Mouse (Mus musculus) cerebellum, adult 11 months (tissue): ENCODE measurements around the gene Frmpd4.
A peak's percentile ranks its signal among the peaks of the same experiment; 100 is the strongest.

Experiments used
- DNase-seq: peaks from one replicate; pipeline ENCODE4 v3.0.0; 2022

Gene Frmpd4

DNA sequence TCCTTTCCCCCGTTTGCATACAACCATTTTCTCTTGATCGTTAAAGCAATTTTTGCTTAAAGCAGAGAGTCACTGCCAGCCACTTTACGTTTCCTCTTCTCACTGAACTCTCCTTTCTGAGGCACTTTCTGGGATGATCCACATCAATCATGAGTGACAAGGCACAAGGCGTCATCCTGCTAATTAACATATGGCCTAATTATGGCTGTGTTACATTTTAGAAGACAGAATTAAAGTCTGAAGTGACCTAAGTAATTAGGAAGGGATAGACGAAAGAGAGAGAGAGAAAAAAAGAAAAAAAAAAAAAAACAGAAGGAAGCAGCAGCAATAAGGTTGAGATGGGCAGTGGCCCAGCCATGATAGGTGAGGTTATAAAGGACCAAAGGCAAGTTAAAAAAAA, at the start of gene Frmpd4:
TSS of gene Frmpd4 (minus strand) at position 101 of the 400 bp plus-strand sequence.
- no peak for DNase-seq

DNA sequence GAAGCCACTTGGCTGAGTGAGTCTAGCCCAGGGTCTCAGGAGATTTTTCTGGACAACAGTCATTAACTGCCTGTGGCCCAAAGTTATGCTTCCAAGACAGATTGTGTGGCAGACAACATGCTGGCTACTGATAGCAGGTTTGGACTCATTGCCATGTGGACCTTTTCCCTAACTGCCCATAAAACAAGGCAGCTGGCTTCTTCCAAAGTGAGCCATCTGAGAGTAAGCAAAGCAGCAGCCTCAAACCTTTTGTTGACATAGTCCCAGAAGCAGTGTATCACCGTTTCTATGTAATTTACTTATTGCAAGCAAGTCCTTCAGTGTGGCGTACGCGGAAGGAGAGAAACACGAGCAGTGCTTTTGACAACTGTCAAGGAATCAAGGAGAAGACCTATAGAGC, 18.2 kb upstream of the Frmpd4 start:
- DNase-seq = no peak

DNA sequence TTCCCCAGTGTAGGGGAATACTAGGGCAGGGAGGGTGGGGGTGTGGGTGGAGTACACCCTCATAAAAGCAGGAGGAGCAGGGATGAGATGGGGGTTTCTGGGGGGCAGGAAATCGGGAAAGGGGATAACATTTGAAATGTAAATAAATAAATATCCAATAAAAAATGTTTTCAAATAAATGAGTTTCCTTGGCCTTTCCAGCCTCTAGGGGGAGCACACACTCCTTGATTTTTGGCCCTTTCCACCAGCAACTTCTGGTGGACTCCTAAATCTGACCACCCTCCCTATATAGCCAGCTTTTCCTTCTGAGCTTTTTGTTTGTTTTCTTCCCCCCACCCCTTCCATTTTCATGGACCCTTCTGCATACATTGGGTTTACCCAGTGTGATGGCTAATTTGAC, 7.3 kb upstream of the Frmpd4 start:
- no peak for DNase-seq

DNA sequence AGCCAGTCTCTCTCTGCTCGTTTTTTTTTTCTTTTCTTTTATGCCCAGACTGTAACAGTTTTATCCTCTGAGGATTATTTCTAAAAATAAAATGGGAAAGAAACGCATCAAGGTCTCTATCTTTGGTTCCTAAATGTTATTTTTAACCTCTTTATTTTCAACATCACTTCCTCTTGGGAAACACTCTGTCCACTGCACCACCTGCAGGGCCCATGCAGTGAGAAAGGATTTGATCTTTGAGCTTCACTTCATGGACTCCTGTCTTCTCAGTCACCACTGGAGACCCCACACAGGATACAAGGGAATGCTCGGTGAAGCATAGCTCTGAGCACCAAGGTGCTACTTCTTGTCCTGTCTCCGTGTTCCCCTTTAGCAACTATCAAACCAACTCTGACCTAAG, 5.2 kb downstream of the Frmpd4 start:
- DNase-seq = no peak

DNA sequence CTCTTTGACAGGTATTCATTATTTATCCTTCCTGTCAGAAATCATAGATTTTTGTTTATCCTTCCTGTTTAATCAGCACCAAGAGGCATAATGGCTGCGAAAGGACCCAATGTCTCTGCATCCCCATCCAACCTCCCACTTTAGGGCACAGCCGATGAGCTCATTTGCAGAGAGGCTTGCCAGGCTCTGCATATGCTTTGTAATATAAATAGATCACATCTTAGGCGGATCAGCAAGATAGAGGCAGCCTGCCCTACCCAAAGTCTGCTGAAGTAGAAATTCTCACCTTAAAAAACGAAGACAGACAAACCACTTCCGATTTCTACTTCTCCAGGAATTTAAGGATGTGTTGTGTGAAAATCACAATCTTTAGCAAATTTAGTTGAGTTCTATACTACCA, 7.8 kb downstream of the Frmpd4 start:
- peak; percentile 2 for DNase-seq

DNA sequence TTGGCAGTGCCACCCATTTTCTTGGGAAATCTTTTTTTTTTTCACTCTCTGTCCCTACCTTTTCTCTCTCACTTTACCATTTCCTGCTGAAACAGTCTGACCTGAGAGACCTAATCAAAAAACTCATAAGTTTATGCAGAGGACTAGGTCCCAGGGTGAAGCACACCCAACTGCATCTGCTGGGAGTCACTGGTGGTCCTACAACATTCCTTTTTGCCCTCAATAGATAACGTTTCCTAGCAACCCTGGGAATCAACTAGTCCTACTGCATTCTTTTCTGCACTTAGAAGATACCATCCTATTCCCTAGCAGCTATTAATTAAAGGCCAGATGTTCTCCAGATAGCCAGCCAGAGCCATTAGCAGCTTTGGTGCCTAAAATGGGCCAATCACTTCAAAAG, 71.8 kb downstream of the Frmpd4 start:
- no peak for DNase-seq

DNA sequence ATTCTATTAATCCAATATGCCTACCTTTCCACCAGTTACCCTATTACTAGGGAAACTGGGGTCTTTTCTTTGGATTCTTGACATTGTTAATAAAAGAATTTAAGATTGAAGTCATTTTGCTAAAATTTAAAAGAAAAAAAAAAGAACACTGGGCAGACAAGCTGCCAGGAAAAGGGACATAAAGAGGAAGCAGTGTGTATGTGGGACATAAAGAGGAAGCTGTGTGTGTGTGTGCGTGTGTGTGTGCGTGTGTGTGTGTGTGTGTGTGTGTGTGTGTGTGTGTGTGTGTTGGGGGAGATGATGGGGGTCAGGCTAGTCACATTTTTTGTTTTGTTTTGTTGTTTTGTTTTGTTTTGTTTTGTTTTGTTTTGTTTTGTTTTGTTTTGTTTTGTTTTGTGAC, 121.8 kb downstream of the Frmpd4 start:
- DNase-seq = no peak

DNA sequence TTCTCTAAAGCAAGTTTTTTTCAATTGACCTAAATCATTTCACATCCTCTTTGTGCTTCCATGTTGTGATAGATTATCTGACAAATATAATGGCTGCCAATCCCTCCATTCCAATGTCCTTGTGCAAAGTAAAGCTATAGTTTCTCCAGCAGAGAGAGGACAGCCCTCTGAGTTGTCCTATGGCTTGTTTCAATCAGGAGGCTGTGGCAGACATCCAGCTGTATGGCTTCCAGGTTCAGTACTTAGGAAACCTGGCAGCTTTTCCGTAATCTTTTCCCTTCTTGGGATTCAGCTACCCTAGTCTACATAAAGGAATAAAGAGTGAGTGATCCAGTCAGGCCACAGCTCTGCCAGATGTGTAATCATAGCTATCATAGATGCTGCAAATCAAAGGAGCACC, 145.8 kb downstream of the Frmpd4 start:
- DNase-seq = no peak

DNA sequence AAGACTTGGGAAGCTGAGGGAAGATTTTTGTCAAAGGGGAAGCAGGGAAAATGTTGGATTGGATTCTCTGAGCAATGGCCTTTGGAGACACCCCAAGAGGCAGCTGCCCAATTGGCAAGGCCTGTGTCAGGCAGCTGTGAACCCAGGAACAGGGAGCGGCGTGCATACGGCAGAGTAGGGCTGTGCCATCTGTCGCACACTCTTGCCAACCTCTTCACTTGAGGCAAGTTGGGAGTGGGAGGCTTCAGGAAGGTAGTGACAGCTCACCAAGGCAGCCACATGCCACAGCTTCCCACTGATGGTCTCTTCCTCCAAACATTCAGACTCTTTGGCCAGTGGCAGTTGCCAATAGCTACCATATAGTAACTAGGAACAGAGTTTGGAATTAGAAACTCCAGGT, 147.2 kb downstream of the Frmpd4 start:
- peak; percentile 1 for DNase-seq

DNA sequence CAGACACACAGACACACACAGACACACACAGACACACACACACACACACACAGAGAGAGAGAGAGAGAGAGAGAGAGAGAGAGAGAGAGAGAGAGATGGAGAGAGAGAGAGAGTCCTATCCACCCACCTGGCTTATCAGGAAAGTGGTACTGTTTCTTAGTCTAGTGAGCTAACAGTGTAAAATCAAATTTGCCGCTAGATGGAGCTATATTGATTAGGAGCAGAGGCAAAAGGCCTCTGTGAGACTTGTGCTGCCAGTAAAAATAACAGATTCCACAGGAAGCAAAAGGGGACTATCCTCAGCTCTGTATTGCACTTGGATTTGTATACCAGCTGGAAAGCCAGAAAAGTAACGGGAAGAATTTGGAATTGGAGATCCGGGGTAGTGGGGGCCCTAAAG, 161.6 kb downstream of the Frmpd4 start:
- DNase-seq = no peak

DNA sequence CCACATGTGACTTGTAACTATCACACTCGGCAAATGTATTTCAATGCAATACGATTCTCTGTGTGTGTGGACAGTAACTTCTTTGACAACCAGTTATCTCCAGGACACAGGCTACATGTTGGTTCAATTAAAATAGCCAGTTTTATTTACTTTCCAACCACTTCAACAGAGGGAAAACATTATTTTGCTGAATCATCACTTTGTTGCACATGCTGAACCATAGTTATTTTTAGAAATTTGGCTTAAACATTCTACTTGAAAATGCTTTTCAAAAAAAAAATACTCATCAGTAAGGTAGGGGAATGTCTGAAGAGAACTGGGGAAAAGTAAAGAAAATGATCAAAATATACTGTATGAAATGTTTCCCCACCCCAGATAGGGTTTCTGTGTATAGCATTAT, 173.5 kb downstream of the Frmpd4 start:
- DNase-seq = no peak

DNA sequence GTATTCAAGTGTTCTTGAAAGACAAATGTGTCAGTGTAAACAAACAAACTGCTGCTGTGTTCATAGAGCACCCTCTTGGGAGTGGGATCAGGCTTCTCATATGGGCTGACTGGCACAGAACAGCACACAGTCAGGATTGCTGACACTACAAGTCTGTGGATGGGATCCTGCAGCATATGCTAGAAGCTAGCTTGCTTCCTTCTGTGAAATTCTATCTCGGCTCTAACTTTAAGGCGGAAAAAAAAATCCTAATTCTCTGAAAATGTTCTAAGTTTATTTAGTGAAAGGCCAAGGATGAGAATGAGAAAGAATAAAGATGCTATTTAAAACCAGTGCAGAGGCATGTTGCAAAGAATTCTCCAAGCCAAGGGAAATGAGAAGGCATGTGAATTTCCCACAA, 226.6 kb downstream of the Frmpd4 start:
- no peak for DNase-seq

DNA sequence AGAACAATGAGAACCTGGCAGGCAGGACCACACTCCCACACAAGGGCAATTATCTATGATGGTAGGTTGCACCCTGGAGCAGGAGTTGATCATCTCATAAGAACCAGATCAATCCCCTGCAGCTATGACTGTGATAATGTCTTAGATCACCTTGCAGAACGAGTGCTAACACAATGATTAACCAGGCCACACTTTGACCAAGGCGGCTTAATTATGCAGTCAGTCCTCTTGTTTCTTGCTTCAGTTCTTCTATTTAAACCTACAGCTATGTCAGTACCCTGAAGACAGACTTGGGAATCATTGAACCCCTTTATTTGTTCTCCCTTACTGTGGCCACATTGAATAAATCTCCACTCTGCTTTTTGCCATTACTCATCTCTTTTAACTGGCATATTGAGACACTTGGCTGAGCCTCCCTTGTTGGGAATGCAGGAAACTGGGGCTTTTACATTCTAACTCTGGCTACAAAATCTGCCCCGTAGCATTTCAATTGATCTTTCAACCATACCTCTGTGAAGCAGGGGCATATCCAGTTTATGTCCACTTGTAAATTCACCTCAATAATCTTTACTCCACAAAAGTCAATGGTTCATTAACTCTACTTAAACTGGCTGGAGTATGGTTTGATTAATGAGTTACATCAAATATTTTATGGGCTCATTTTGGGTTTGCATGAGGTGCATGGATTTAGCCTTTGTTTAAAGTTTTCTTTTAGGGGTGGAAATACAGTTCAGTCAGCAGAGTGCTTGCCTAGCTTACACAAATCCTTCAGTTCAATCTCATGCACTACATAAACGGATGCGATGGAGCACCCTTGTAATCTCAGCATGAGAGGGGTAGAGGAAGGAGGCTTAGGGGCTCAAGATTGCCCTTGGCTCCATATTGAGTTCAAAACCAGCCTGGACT, 227.5 kb downstream of the Frmpd4 start:
- no peak for DNase-seq

DNA sequence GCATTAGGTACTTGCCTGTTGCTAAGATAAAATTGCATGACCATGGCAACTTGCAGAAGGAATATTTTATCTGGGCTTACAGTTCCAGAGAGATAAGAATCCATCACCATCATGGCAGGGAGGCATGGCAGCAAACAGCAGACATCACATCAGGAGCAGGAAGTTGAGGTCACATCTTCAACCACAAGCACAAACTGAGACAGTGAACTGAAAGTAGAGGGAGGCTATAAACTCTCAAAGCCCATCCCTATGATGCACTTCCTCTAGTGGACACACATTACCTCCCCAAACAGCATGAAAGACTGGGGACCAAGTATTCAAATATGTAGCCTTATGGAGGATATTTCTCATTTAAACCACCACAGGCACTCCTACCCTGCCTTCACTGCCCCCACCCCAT, 238.8 kb downstream of the Frmpd4 start:
- DNase-seq = no peak

DNA sequence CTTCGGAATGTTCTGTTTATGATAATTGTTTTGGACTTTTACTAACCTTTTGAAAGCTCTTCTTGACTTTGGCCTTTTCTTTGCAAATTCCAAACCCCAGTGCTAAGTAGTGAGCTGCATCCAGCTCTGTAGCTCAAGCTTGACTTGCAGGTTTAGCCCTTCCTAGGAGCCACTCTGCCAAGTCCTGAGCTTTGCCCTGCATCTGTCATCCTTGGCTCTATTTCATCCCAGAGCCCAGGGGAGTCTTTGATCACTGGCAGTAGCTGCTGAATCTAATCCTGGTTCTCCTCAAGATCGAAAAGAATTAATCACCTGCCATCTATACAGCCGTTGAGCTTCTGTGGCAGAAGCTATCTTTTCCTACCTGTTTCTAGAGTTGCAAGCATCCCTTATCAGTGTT, 251.9 kb downstream of the Frmpd4 start:
- no peak for DNase-seq

DNA sequence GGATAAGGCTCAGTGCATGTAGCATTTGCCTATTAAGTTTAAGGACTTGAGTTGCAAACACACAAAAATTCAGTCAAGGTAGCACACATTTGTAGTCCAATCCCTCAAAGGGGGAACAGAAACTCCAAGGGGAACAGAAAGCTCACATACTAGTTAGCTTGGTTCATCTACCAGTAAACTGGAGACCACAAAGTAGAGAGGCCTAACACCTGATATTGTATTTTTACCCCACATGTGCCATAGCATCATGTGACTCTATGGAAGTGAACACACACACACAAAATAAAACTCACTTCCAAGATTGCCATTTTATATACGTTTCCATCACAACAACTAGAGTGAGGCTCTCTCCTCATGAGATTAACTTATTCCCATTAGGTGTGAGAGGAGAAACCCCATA, 264.9 kb downstream of the Frmpd4 start:
- no peak for DNase-seq

DNA sequence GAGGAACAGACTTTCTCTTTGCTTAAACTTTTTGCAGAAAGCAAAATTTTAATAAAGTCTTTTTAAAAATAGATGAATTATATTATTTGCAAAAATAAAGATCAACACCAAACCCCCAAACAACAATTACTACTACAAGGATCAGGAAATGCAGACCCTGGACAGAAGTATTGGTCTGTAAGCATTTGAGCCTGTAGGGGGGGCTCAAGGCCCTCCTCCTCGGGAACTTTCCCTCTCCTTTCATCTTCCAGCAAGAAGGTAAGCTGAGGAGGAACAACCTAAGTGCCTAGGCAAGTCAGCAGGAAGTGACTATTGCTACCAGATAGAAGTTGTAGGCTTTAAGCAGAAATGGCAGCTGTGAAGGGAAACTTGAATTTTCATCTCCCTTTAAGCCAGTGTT, 266.9 kb downstream of the Frmpd4 start:
- DNase-seq = no peak

DNA sequence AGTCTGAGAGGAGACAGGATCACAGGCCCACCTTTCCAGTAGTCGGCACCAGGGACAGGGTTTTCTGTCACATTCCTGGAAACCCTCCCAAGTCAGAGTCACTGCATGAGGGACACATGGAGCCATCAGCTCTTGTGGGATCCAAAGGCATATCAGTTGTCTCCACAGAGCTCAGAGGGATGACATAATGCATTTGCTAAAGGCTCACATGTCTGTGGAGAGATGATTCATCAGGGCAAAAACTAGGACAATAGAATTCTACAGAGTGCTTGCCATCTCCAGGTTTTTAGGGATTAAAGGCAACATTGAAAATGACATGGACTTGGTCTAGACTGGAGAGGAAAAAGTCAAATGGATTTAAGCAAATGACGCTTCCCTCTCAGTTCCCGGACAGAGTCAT, 284.5 kb downstream of the Frmpd4 start:
- no peak for DNase-seq

DNA sequence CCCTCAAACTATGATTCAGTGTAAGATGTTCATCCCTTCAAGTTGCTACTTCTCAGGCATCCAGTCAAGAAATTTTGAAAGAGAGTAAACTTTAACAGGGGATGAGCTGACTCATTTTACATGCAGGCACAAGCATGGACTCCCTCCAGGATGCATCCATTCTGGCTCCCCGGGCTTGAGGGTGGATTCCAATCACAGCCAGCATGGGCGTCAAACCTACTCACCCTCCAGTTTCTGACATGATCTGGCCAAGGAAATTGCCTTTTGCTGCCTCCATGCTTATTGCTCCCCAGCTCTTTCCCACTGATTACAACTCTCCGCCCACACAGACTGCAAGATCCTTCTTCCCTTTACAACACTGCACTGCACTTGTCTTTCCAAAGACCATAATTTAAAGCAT, 370.0 kb downstream of the Frmpd4 start:
- DNase-seq = no peak

DNA sequence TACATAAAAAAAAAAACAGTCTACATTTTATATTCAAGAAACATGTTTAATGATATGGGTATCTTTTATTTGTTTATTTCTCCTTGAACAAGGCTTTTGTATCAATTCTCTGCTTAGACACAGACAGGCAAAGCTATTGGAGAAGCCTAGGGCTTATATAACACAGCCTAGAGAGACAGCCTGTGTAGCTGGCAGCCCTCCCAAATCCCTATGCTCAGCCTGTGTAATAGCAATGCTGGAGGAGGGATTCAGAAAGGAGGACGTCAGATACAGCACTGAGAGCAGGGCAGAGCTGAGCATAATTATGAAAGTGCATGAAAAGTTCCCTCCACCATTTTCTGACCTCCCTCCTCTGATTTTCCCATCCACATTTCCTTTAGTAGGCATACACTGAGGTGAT, 385.1 kb downstream of the Frmpd4 start:
- peak; percentile 21 for DNase-seq

DNA sequence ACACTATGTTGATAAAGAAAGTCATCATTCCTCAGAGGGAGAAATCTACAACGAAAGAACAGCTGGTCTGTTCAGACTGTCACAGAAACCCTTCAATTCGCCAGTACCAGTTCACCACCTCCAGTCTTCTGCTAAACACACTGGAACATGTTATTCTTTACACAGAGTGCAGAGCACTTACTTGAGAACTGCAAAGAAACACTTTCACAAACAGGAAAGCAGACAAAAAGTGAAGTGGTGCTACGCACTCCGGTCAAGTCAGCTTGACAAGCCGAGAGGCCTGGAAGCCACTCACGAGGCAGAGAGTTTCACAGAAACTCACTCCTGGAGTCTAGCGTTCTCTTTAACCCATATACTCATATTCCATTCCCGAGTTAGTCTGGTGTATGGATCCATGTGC, 387.5 kb downstream of the Frmpd4 start:
- DNase-seq = no peak

DNA sequence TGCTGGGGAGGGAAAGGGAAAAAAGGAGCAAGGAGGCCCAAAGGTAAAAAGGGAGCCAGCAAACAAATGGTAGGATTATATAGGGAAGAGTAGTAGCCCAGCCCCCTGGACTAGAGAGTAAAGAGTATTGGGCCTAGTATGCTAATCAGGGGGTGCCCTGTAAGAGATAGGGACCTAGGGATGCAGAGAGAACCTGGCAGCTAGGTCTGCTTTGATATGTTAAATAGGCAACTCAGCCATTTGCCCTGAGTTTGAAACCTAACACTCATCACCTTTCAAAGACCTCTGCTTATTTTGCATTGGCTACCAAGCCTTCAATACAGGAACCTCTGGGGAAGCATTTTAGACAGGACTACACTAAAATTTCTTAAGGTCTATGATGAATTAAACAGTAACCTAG, 414.0 kb downstream of the Frmpd4 start:
- no peak for DNase-seq

DNA sequence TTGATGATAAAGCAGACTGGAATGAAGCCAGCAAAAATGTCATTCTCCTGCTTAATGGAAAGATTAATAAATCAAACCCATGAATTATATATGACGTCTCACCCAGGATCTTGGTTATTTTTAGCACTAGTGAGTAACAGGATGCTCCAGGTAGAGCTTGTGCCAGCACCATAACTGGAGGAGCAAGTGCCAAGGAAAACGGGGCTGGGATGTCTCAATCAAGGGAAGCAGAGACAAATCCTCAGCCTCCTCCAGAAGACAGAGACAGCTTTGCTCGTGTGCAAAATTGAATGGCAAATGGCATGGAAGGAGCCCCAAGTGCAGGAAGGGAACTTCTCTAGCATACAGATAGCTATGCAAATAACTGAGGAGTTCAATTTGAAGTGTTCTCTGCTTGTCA, 418.2 kb downstream of the Frmpd4 start:
- DNase-seq = no peak

DNA sequence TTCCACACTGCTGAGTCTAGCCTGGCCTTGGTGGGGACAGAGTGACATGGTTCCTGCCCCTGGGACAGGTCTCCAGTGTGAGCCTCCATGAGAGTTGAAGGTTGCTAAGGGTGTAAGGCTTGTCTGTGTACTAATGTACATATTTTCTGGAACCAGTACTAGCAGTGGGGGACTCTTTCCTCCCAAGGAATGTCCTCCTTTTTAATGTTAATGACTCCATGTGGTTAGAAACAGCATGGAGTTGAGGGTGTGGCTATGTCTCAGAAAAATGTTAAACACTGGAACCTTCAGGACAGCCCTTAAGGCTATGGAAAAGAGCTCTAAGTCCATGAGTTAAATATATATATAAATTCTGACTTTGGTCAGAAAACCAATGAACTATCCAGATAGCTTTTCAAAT, 436.0 kb downstream of the Frmpd4 start:
- DNase-seq = no peak

DNA sequence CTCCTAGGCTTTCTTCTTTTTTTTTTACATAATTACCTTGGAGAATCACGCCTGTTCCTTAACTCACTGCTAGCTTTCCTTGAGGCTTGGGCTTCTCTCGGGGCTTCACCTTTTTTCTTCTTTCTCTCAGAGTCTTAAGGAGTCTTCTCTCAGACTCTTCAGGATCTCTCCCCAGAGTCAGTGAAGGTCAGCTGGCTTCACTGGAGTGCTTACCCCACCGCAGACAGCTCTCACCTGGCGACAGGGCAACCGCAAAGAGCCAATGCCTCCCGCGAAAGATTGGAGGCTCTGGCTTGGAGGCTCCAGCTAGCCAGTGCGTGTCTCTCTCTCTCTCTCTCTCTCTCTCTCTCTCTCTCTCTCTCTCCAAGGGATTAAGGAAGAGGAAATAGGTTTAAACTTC, 453.0 kb downstream of the Frmpd4 start:
- DNase-seq = peak; percentile 11
